Mouse (Mus musculus) liver, adult 2 months (tissue): ENCODE results near the gene Ephx1. TPM values are rescaled to one million over a fixed set of nuclear protein-coding genes. Genes with fewer than 3 reads are reported as not detected.

Source experiments
- DNase-seq: peaks from one replicate; pipeline ENCODE4 v3.0.0-alpha.2; 2011; ENCODE audit warnings: low read depth, low spot score; ENCODE audit errors: extremely low read depth
- H3K27ac ChIP-seq: fragments of 200-500 bp; replicated peaks from 2 replicates; pipeline ENCODE4 v1.5.1; 2012; ENCODE audit warnings: low read depth, mild to moderate bottlenecking, control low read depth, inconsistent platforms, low read length; ENCODE audit not compliant: insufficient read depth
- H3K27me3 ChIP-seq: fragments of 200-500 bp; 2 replicates; pipeline ENCODE4 v1.6.1; 2012; ENCODE audit warnings: mild to moderate bottlenecking, moderate library complexity, low read length, inconsistent platforms; ENCODE audit not compliant: control insufficient read depth, insufficient read depth
- H3K36me3 ChIP-seq: fragments of 200-500 bp; 2 replicates; pipeline ENCODE4 v1.6.1; 2012; ENCODE audit warnings: low read length, inconsistent platforms; ENCODE audit not compliant: control insufficient read depth, insufficient read depth
- H3K4me1 ChIP-seq: fragments of 200-500 bp; 2 replicates; pipeline ENCODE4 v1.6.1; 2011; ENCODE audit warnings: low read length; ENCODE audit not compliant: control insufficient read depth, insufficient read depth
- H3K4me3 ChIP-seq: fragments of 200-500 bp; 2 replicates; pipeline ENCODE4 v1.5.1; 2011; ENCODE audit warnings: low read depth, mild to moderate bottlenecking, control low read depth, low read length, moderate library complexity; ENCODE audit not compliant: insufficient read depth
- H3K79me2 ChIP-seq: fragments of 200-500 bp; 2 replicates; pipeline ENCODE4 v1.6.1; 2012; ENCODE audit warnings: inconsistent platforms, mild to moderate bottlenecking, low read length, moderate library complexity; ENCODE audit not compliant: control insufficient read depth, insufficient read depth
- H3K9ac ChIP-seq: fragments of 200-500 bp; 2 replicates; pipeline ENCODE4 v1.6.1; 2012; ENCODE audit warnings: low read depth, mild to moderate bottlenecking, control low read depth, inconsistent platforms, low read length
- CTCF ChIP-seq: fragments of 200-500 bp; IDR thresholded peaks from 2 replicates; pipeline ENCODE4 v1.5.1; 2011; ENCODE audit warnings: low read depth, low read length, control low read depth
- POLR2A ChIP-seq: fragments of 200-500 bp; IDR thresholded peaks from 2 replicates; pipeline ENCODE4 v1.6.1; 2011; ENCODE audit warnings: low read length, control low read depth; ENCODE audit not compliant: insufficient read depth; ENCODE audit errors: extremely low read depth
- WGBS: fragments of 180-500 bp; shearing (Covaris S2); methylation state at CpG from one replicate; pipeline ENCODE4 v1.1.7; 2018; 5-methylcytosine and 5-hydroxymethylcytosine counted together
- polyA plus RNA-seq: library from polyadenylated mRNA; depleted of rRNA; stranded (reverse); fragments of >200 nt; gene quantifications from 2 replicates; pipeline ENCODE4 v1.2.3, GENCODE M21; 2012
- total RNA-seq: library from RNA; depleted of rRNA; stranded (reverse); fragments of >200 nt; gene quantifications from 2 replicates; pipeline ENCODE4 v1.2.3, GENCODE M21; 2014

The Ephx1 gene
- total and polyA plus RNA-seq, 2 experiments, result 220 to 287 TPM

- H3K4me1 ChIP-seq, result peaks cover 11% of the 10 kb centered on the region
- H3K9ac ChIP-seq, result no peak overlapping the region
- DNase-seq, result peak; percentile 66
- H3K36me3 ChIP-seq, result no peaks in the 10 kb centered on the region
- H3K27me3 ChIP-seq, result no peaks in the 10 kb centered on the region
- H3K4me3 ChIP-seq, result no peak overlapping the region
- TF ChIP-seq CTCF (no peak), POLR2A (no peak)
- H3K27ac ChIP-seq, result no peak overlapping the region
- H3K79me2 ChIP-seq, result no peaks in the 10 kb centered on the region
- 19% methylated on average over 6 of the region's 6 CpGs for WGBS
Measured at GRCm38 (mm10) chr1:180946448-180946847, 74.3 kb downstream of the Ephx1 start.

- Histone ChIP-seq H3K4me1 (peaks cover 13% of the 10 kb centered on the region), H3K4me3 (no peak overlapping the region), H3K79me2 (no peaks in the 10 kb centered on the region), H3K36me3 (no peaks in the 10 kb centered on the region), H3K27ac (no peak overlapping the region), H3K27me3 (no peaks in the 10 kb centered on the region), H3K9ac (no peak overlapping the region)
- TF ChIP-seq POLR2A, result no peak
- no peak for TF ChIP-seq CTCF
- DNase-seq, result no peak
- 54% methylated on average over 20 of the region's 20 CpGs for WGBS
Measured at GRCm38 (mm10) chr1:180945001-180945980, 75.4 kb downstream of the Ephx1 start.

GRCm38 (mm10) chr1:180944553-180944952, 76.2 kb downstream of the Ephx1 start:
- DNase-seq, result no peak
- H3K4me3 ChIP-seq, result no peak overlapping the region
- 64% methylated on average over 4 of the region's 4 CpGs for WGBS
- H3K36me3 ChIP-seq, result no peaks in the 10 kb centered on the region
- H3K79me2 ChIP-seq, result no peaks in the 10 kb centered on the region
- no peak for TF ChIP-seq POLR2A
- TF ChIP-seq CTCF, result no peak
- H3K27me3 ChIP-seq, result no peaks in the 10 kb centered on the region
- H3K9ac ChIP-seq, result no peak overlapping the region
- H3K4me1 ChIP-seq, result peaks cover 13% of the 10 kb centered on the region
- H3K27ac ChIP-seq, result no peak overlapping the region

DNA sequence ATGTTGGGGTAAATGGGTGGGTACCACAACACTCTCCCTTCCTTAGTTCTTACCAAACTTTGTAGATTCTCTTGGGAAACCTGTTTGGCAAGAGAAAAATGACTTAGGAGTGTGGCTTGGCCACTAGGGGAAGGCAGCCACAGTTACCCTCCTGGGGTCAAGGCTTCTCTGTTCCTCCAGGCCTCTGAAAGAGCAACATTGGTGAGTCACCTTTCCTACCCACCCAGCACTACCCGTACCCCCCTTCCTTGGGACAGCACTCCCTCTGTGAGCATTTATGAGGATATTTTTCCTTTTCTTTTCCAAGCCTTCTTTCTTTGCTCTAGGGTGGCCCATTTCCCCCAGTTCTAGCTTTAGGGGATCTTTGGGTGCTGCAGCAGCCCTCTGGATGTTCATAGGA, 76.8 kb downstream of the Ephx1 start:
- no peaks in the 10 kb centered on the region for H3K27me3 ChIP-seq
- no peak overlapping the region for H3K27ac ChIP-seq
- H3K4me3 ChIP-seq, result no peak overlapping the region
- WGBS, result 70% methylated on average over 1 of the region's 1 CpGs
- H3K36me3 ChIP-seq, result no peaks in the 10 kb centered on the region
- H3K4me1 ChIP-seq, result peaks cover 13% of the 10 kb centered on the region
- TF ChIP-seq POLR2A (no peak), CTCF (peak; percentile 6; the same call in 1 of the 2 replicates)
- H3K9ac ChIP-seq, result no peak overlapping the region
- no peak for DNase-seq
- H3K79me2 ChIP-seq, result no peaks in the 10 kb centered on the region

DNA sequence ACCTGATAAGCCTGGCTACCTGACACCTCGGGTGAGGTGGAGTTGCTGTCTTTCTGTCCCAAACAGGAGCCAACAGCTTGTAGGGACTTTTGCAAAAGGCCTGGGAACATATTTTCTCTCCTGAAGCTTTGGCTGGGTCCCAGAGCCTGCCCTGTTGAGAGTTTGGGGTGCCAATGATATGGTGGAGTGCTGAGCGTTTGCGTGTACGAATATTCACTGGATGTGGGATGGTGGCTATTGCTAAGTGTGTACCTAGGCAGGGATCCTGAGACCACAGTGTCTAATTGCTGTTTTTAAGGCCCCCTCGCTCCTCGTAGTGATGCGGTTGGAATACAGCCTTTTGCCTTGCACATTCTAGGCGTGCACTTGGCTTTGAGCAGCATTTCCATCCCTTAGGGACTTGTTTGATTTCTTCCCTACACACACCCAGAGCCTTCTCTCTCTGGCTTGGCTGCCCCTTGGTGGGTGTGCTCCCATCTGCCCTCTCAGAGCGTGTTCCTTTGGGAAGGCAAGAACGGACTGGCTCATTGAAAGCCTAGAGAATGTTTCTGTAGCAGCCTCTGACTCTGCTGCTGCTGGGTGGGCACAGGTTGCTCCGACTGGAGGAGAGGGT, 77.6 kb downstream of the Ephx1 start:
- Histone ChIP-seq H3K27me3 (no peaks in the 10 kb centered on the region), H3K9ac (peak overlapping the region; percentile 78), H3K27ac (peak overlapping the region; percentile 57; the same call in 1 of the 2 replicates), H3K79me2 (no peaks in the 10 kb centered on the region), H3K4me1 (peaks cover 13% of the 10 kb centered on the region), H3K4me3 (peak overlapping the region; percentile 81), H3K36me3 (no peaks in the 10 kb centered on the region)
- no peak for DNase-seq
- WGBS, result 68% methylated on average over 11 of the region's 11 CpGs
- no peak for TF ChIP-seq POLR2A
